Mouse (Mus musculus): ENCODE measurements around the gene Slc36a3.

DNA sequence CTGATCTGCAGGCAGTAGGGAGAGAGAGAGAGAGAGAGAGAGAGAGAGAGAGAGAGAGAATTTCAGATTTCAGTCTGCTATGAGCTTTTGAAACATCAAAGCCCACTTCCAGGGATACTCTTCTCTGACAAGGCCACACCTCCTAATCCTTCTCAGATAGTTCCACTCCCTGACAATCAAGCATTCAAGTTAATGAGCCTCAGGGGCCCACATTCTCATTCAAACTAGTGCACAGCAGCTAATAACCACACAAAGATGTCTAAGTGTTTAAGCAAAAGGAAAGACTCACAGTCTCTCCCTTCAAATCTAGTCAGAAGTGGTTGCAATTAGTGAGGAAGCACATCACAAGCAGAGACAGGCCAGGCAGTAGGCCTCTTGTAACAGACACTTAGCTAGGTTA is 31.2 kb downstream of the Slc36a3 start:
- TF ChIP-seq POLR2A (IDR thresholded peaks at IDR 0.05; ENCODE audit: borderline replicate concordance, low read depth, low read length) (no peak), CTCF (IDR thresholded peaks at IDR 0.05; ENCODE audit: low read depth, low read length) (no peak)

Data from bone marrow macrophage, adult 2 months (primary cell).